Mouse (Mus musculus) megakaryocyte, embryonic 14.5 days (primary cell): ENCODE results near the gene Rasgef1b.

ENCODE experiments used
- FLI1 ChIP-seq: IDR thresholded peaks from 2 replicates; pipeline ENCODE4 v1.6.1; 2012; ENCODE audit warnings: low read length, inconsistent platforms, mixed read lengths
- GATA1 ChIP-seq: IDR thresholded peaks from 3 replicates; pipeline ENCODE4 v1.6.1; 2012; ENCODE audit warnings: mixed read lengths, low read length, inconsistent platforms, borderline replicate concordance

- TF ChIP-seq GATA1 (no peak), FLI1 (no peak)
Measured at GRCm38 (mm10) chr5:99342527-99342926, 386.3 kb downstream of the Rasgef1b start.
